Mouse (Mus musculus): Measurements from ENCODE around the gene Pou4f1. TPM values are rescaled to one million over a fixed set of nuclear protein-coding genes. Genes with fewer than 3 reads are reported as not detected.

Gene Pou4f1
- 1.9 TPM for polyA plus RNA-seq (2015; fragmentation: Illumina TruSeq; extraction: RNeasy Lipid Tissue Mini Kit (QIAGEN cat#74804); ENCODE audit: low read depth, low replicate concordance)

GRCm38 (mm10) chr14:104467966-104468622 lies at the start of gene Pou4f1:
Gene Pou4f1, minus strand, starts transcription at chr14:104467999.

Other genes with a start within 250 kb of the Pou4f1 start
- 9.3 TPM for gene Rnf219, start 54.6 kb upstream of the Pou4f1 start, polyA plus RNA-seq (2015; fragmentation: Illumina TruSeq; extraction: RNeasy Lipid Tissue Mini Kit (QIAGEN cat#74804); ENCODE audit: low read depth, low replicate concordance)